Mouse (Mus musculus) cerebellum, adult 2 months (tissue): ENCODE measurements around the gene Creld2.

Experiments used
- CTCF ChIP-seq: fragments of 200-500 bp; IDR thresholded peaks from 2 replicates; pipeline ENCODE4 v1.5.1; 2011; ENCODE audit warnings: low read depth, mild to moderate bottlenecking, control low read depth, low read length, moderate library complexity, borderline replicate concordance; ENCODE audit not compliant: insufficient read depth
- POLR2A ChIP-seq: fragments of 200-500 bp; IDR thresholded peaks from 2 replicates; pipeline ENCODE4 v1.6.1; 2011; ENCODE audit warnings: low read length, control low read depth, borderline replicate concordance; ENCODE audit not compliant: insufficient read depth

- TF ChIP-seq POLR2A (no peak), CTCF (no peak)
Measured at GRCm38 (mm10) chr15:88827466-88827865, 8.0 kb downstream of the Creld2 start.
